Mouse (Mus musculus) myocyte (in vitro differentiated cells): ENCODE results near the gene Prkab1. TPM values are rescaled to one million over a fixed set of nuclear protein-coding genes. Genes with fewer than 3 reads are reported as not detected.

Experiments
- H3K27me3 ChIP-seq: one replicate; pipeline ENCODE4 v1.6.1; 2011; ENCODE audit not compliant: control insufficient read depth, insufficient read depth, insufficient read length
- H3K36me3 ChIP-seq: one replicate; pipeline ENCODE4 v1.6.1; 2011; ENCODE audit not compliant: control insufficient read depth, insufficient read depth
- H3K4me2 ChIP-seq: one replicate; pipeline ENCODE4 v1.6.1; 2011; ENCODE audit warnings: low read depth, control low read depth
- H3K4me3 ChIP-seq: one replicate; pipeline ENCODE4 v1.5.1; 2011; ENCODE audit warnings: mild to moderate bottlenecking, control low read depth, moderate library complexity
- H3K79me2 ChIP-seq: one replicate; pipeline ENCODE4 v1.6.1; 2011; ENCODE audit not compliant: control insufficient read depth, insufficient read depth
- H3ac ChIP-seq: one replicate; pipeline ENCODE4 v1.6.1; 2011; ENCODE audit not compliant: control insufficient read depth, insufficient read length
- CEBPB ChIP-seq: IDR thresholded peaks from 2 replicates; pipeline ENCODE4 v1.6.1; 2011; ENCODE audit warnings: mild to moderate bottlenecking, moderate library complexity; ENCODE audit not compliant: poor library complexity, insufficient read depth, severe bottlenecking
- E2F4 ChIP-seq: IDR thresholded peaks from one replicate; pipeline ENCODE4 v1.6.1; 2011; ENCODE audit warnings: mild to moderate bottlenecking, control low read depth, moderate library complexity; ENCODE audit not compliant: insufficient read depth
- MAX ChIP-seq: IDR thresholded peaks from one replicate; pipeline ENCODE4 v1.6.1; 2011; ENCODE audit warnings: low read depth, mild to moderate bottlenecking, control low read depth
- MYOD1 ChIP-seq, 3 experiments: IDR thresholded peaks; one replicate each; pipeline ENCODE4 v1.6.1; 2011; ENCODE audit warnings: control low read depth in 2 of 3, low read depth in 2 of 3, mild to moderate bottlenecking in 2 of 3, moderate library complexity in 1 of 3; ENCODE audit not compliant: insufficient read length in 2 of 3, control insufficient read depth in 1 of 3
- MYOG ChIP-seq, 3 experiments: IDR thresholded peaks; one replicate each; pipeline ENCODE4 v1.6.1; 2011; ENCODE audit warnings: control low read depth in 2 of 3, low read depth in 2 of 3, mild to moderate bottlenecking in 2 of 3; ENCODE audit not compliant: insufficient read length in 2 of 3, control insufficient read depth in 1 of 3, insufficient read depth in 1 of 3
- POLR2A ChIP-seq: IDR thresholded peaks from one replicate; pipeline ENCODE4 v1.6.1; 2011; ENCODE audit warnings: low read depth, mild to moderate bottlenecking, control low read depth, moderate library complexity; ENCODE audit not compliant: insufficient read length
- POLR2AphosphoS2 ChIP-seq: IDR thresholded peaks from one replicate; pipeline ENCODE4 v1.6.1; 2011; ENCODE audit warnings: low read depth, control low read depth; ENCODE audit not compliant: insufficient read length
- REST ChIP-seq: IDR thresholded peaks from one replicate; pipeline ENCODE4 v1.6.1; 2011; ENCODE audit warnings: mild to moderate bottlenecking, control low read depth, moderate library complexity; ENCODE audit not compliant: insufficient read depth, insufficient read length
- SRF ChIP-seq: IDR thresholded peaks from one replicate; pipeline ENCODE4 v1.6.1; 2011; ENCODE audit warnings: low read depth; ENCODE audit not compliant: control insufficient read depth, insufficient read length
- TCF12 ChIP-seq: IDR thresholded peaks from one replicate; pipeline ENCODE4 v1.6.1; 2011; ENCODE audit warnings: mild to moderate bottlenecking, control low read depth; ENCODE audit not compliant: poor library complexity, insufficient read depth, severe bottlenecking
- TCF3 ChIP-seq: IDR thresholded peaks from one replicate; pipeline ENCODE4 v1.6.1; 2011; ENCODE audit warnings: low read depth, control low read depth; ENCODE audit not compliant: insufficient read length
- USF1 ChIP-seq: IDR thresholded peaks from one replicate; pipeline ENCODE4 v1.6.1; 2011; ENCODE audit warnings: low read depth, mild to moderate bottlenecking, control low read depth, moderate library complexity
- polyA plus RNA-seq: library from polyadenylated mRNA; unstranded; fragments of >200 nt; fragmentation: generic; extraction: Trizol; gene quantifications from one replicate; pipeline ENCODE4 v1.2.1, GENCODE M21; 2012; ENCODE audit warnings: missing spikeins

Gene Prkab1
- polyA plus RNA-seq, 1 experiment: 32.2 TPM

DNA sequence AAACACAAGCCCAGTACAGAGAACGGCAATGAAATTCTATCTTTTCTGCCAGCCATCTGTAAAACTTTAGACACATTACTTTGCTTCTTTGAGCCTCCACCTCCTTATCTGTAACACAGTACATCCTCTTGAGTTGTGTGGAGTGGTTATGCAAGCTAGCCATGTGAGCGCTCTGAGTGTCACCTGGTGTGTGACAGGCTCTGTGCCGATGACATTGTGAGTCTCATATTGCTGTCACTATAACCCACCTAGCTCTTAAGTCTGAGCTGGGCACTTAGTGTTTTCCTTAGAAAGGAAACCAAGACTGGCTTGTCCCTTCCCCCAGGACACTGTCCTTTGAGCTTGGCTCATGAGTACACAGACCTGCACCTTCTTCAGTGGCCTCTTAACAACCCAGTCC lies 24.0 kb upstream of the Prkab1 start:
- H3K27me3 ChIP-seq: peaks cover 13% of the 10 kb centered on the region
- H3K4me2 ChIP-seq: no peak overlapping the region
- H3K36me3 ChIP-seq: no peaks in the 10 kb centered on the region
- TF ChIP-seq MAX (no peak), POLR2AphosphoS2 (no peak), MYOG (IDR thresholded peaks at IDR 0.05; ENCODE audit: control insufficient read depth in 1 of 3, insufficient read depth in 1 of 3, insufficient read length in 2 of 3, low read depth in 2 of 3) (no peak), E2F4 (no peak), USF1 (no peak), TCF12 (no peak), TCF3 (no peak), CEBPB (no peak), MYOD1 (IDR thresholded peaks at IDR 0.05; ENCODE audit: control insufficient read depth in 1 of 3, insufficient read length in 2 of 3, low read depth in 2 of 3) (no peak)
- H3K4me3 ChIP-seq: no peak overlapping the region
- H3K79me2 ChIP-seq: no peaks in the 10 kb centered on the region
- no peak overlapping the region for H3ac ChIP-seq

DNA sequence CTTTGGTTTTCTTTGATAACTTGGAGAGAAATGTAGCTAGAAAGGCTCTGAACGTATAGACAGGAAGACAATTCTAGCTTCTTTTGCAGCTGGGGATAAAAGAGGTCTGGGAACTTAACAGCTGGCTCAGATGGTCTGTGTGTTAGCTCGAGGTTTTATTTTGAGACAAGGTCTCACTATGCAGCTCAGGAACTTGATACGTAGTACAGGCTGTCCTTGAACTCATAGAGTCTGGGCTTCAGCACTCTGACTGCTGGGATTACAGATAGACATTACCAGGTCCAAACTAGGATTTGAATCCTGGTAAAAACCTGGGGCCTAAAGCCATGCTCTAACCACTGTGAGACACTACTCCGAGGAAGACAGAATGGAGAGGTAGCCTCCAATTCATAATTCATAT lies 21.9 kb upstream of the Prkab1 start:
- Histone ChIP-seq H3K4me2 (no peak overlapping the region), H3K79me2 (no peaks in the 10 kb centered on the region)

DNA sequence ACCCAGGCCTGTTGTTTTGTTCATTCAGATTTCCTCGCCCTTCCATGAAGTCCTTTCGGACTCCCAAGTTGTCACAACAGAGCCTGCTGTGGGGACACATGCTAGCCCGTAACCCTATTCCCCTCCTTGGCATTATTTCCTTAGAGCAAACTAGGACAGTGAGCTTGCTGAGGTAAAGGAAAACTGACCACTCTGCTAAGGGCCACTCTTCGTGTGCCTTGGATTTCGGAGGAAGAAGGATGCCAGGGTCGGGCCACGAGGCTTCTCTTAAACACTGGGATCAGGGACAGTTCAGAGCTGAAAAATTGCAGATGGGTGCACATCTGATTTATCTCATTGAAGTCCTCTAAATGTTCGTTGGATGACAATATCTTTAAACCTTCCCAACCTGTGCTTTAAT lies 21.3 kb upstream of the Prkab1 start:
- Histone ChIP-seq H3ac (no peak overlapping the region), H3K4me3 (no peak overlapping the region), H3K4me2 (no peak overlapping the region), H3K79me2 (no peaks in the 10 kb centered on the region), H3K27me3 (peaks cover 25% of the 10 kb centered on the region), H3K36me3 (no peaks in the 10 kb centered on the region)
- TF ChIP-seq CEBPB (no peak), POLR2AphosphoS2 (no peak), TCF12 (no peak), SRF (no peak), MYOG (IDR thresholded peaks at IDR 0.05; ENCODE audit: control insufficient read depth in 1 of 3, insufficient read depth in 1 of 3, insufficient read length in 2 of 3, low read depth in 2 of 3) (no peak)

More for the DNA sequence above, 21.9 kb upstream of the Prkab1 start:
- H3ac ChIP-seq: no peak overlapping the region
- TF ChIP-seq CEBPB (no peak), POLR2AphosphoS2 (no peak)
- H3K36me3 ChIP-seq: no peaks in the 10 kb centered on the region
- H3K27me3 ChIP-seq: peaks cover 22% of the 10 kb centered on the region
- H3K4me3 ChIP-seq: no peak overlapping the region

DNA sequence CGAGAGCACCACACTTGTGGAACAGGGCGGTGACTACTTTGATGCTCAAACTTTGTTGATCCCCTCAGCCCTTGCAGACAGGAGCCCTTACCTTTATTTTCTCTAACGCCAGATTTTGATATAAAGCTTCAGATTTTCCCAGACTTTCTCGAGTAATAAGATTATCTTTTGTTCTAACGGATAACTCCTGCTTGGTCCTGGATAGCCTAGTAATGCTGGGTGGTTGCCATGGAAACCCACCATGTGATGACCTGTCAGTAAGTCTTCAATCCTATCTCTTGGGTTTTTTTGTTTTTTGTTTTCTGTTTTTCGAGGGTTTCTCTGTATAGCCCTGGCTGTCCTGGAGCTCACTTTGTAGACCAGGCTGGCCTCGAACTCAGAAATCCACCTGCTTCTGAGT lies 17.9 kb upstream of the Prkab1 start:
- Histone ChIP-seq H3K4me2 (no peak overlapping the region), H3ac (no peak overlapping the region)
- no peak for TF ChIP-seq USF1
- TF ChIP-seq MYOD1 (IDR thresholded peaks at IDR 0.05; ENCODE audit: control insufficient read depth in 1 of 3, insufficient read length in 2 of 3, low read depth in 2 of 3): no peak
- TF ChIP-seq REST: no peak
- TF ChIP-seq TCF3: no peak
- TF ChIP-seq POLR2AphosphoS2: no peak
- TF ChIP-seq TCF12: no peak
- TF ChIP-seq MYOG (IDR thresholded peaks at IDR 0.05; ENCODE audit: control insufficient read depth in 1 of 3, insufficient read depth in 1 of 3, insufficient read length in 2 of 3, low read depth in 2 of 3): no peak

DNA sequence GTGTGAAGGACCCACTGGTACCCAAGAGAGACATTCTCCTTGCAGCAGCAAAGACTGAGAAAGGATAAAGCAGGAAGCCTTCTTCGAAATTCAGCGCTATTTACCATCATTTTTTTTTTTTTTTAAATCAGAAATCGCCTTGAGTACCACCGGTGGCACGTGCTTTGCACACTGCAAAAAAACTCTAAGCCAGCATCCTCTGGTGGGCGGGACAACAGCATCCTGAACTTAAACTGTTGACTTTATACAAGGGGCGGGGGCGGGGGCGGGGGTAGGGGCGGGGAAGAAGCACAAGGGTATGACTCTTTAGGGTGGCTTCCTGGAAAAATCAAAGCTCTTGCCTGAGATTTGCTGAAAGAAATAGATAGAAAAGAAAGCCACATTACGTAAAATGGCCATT lies 15.4 kb upstream of the Prkab1 start:
- Histone ChIP-seq H3ac (no peak overlapping the region), H3K27me3 (peaks cover 15% of the 10 kb centered on the region), H3K79me2 (no peaks in the 10 kb centered on the region), H3K36me3 (no peaks in the 10 kb centered on the region), H3K4me2 (peak overlapping the region; percentile 34), H3K4me3 (no peak overlapping the region)
- no peak for TF ChIP-seq MYOD1 (IDR thresholded peaks at IDR 0.05; ENCODE audit: control insufficient read depth in 1 of 3, insufficient read length in 2 of 3, low read depth in 2 of 3)
- no peak for TF ChIP-seq SRF
- TF ChIP-seq TCF3: no peak
- TF ChIP-seq USF1: no peak
- no peak for TF ChIP-seq POLR2AphosphoS2
- TF ChIP-seq POLR2A: no peak
- TF ChIP-seq REST: no peak
- TF ChIP-seq CEBPB: no peak
- TF ChIP-seq E2F4: no peak
- no peak for TF ChIP-seq MAX
- no peak for TF ChIP-seq MYOG (IDR thresholded peaks at IDR 0.05; ENCODE audit: control insufficient read depth in 1 of 3, insufficient read depth in 1 of 3, insufficient read length in 2 of 3, low read depth in 2 of 3)
- TF ChIP-seq TCF12: no peak

More for the DNA sequence above, 17.9 kb upstream of the Prkab1 start:
- Histone ChIP-seq H3K27me3 (peaks cover 27% of the 10 kb centered on the region), H3K36me3 (no peaks in the 10 kb centered on the region), H3K79me2 (no peaks in the 10 kb centered on the region), H3K4me3 (no peak overlapping the region)
